Mouse (Mus musculus): ENCODE data around the gene Arid1b. TPM values are rescaled to one million over a fixed set of nuclear protein-coding genes. Genes with fewer than 3 reads are reported as not detected.

Gene Arid1b
- total and polyA plus RNA-seq, 3 experiments, result 11.8 to 27.8 (median 26.8) TPM

DNA sequence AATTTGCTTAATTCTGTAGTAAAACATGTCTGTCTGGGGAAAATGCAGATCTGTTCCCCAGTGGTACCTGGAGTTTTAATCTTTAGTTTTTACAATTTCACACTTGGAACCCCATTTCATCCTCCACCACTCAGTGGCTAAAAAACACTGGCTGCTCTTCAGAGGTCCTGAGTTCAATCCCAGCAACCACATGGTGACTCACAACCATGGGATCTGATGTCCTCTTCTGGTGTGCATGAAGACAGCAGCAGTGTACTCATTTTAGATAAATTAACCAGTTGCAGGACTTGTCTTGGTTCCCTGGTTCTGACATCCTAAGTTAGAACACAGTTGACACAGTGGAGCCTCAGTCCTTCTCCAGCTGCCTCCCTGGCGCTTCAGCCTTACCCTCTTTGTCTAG is 239.9 kb downstream of the Arid1b start:
- DNase-seq, result no peak
- H3K27me3 ChIP-seq (ENCODE audit: control insufficient read depth, insufficient read depth, low read length), result no peaks in the 10 kb centered on the region
- H3K4me1 ChIP-seq (ENCODE audit: control insufficient read depth, insufficient read depth, low read length), result peaks cover 7% of the 10 kb centered on the region
- H3K9ac ChIP-seq (ENCODE audit: low read depth, low read length), result no peak overlapping the region
- H3K27ac ChIP-seq, result no peak overlapping the region
- 100% methylated on average over 1 of the region's 1 CpGs for WGBS
- H3K36me3 ChIP-seq (ENCODE audit: control insufficient read depth, insufficient read depth, low read length), result no peaks in the 10 kb centered on the region; the same call in 1 of the 2 replicates
- H3K79me2 ChIP-seq (replicated peaks; ENCODE audit: control insufficient read depth, insufficient read depth, low read length), result peaks cover 6% of the 10 kb centered on the region
- H3K4me3 ChIP-seq, result no peak overlapping the region
- intact Hi-C loops (cut with DNase I), result no loop called here
- TF ChIP-seq CTCF (IDR thresholded peaks at IDR 0.05) (no peak), EP300 (IDR thresholded peaks at IDR 0.05; ENCODE audit: insufficient read depth, low read depth, low read length) (no peak), POLR2A (IDR thresholded peaks at IDR 0.05; ENCODE audit: insufficient read depth, low read depth, low read length) (no peak)

DNA sequence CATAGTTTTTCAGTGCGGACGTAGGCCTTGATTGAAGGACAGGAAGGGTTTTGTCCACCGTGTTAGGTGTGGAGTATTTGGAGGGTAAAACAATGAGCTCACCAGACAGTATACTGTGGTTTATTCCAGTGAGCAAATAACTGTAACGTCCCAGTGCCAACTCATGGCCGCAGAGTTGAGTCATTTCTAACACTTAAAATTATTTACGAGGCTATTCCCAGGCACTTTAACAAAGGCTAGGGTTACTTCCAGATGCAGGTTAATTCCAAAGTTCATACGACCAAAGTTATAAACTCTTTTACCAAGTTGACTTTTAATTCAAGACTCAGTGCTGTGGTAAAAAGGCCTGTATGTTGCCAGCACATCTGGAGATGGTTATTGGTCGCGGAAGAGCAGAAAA is 240.9 kb downstream of the Arid1b start:
- Histone ChIP-seq H3K4me1 (ENCODE audit: control insufficient read depth, insufficient read depth, low read length) (peaks cover 10% of the 10 kb centered on the region), H3K27ac (no peak overlapping the region), H3K9ac (ENCODE audit: low read depth, low read length) (no peak overlapping the region), H3K79me2 (replicated peaks; ENCODE audit: control insufficient read depth, insufficient read depth, low read length) (peaks cover 9% of the 10 kb centered on the region), H3K4me3 (no peak overlapping the region), H3K27me3 (ENCODE audit: control insufficient read depth, insufficient read depth, low read length) (no peaks in the 10 kb centered on the region), H3K36me3 (ENCODE audit: control insufficient read depth, insufficient read depth, low read length) (no peaks in the 10 kb centered on the region; the same call in 1 of the 2 replicates)
- no peak for DNase-seq
- intact Hi-C loops (cut with DNase I), result no loop called here
- WGBS, result 84% methylated on average over 9 of the region's 9 CpGs
- TF ChIP-seq CTCF (IDR thresholded peaks at IDR 0.05), result no peak
- TF ChIP-seq POLR2A (IDR thresholded peaks at IDR 0.05; ENCODE audit: insufficient read depth, low read depth, low read length), result no peak
- TF ChIP-seq EP300 (IDR thresholded peaks at IDR 0.05; ENCODE audit: insufficient read depth, low read depth, low read length), result no peak

DNA sequence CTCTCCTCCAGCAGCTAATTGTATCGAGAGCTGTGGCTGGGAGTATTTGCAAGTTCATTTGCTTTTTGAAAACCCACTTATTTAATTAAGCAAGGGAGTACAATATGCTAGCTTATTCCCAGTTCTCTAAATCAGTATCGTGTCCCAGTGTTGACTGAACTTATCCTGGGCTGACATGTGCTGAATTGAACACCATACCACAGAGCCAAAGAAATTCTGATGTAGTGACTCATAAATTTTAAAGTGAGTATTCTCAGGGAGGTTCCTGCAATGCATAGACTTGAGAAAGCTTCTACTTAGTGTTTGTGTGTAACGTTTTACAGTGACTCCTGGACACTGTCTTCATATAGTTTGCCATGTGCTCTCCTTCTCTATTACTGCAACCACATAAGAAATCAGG is 243.6 kb downstream of the Arid1b start:
- no peak overlapping the region for H3K27ac ChIP-seq
- no peak overlapping the region for H3K9ac ChIP-seq (ENCODE audit: low read depth, low read length)
- peaks cover 12% of the 10 kb centered on the region for H3K4me1 ChIP-seq (ENCODE audit: control insufficient read depth, insufficient read depth, low read length)
- no peaks in the 10 kb centered on the region for H3K27me3 ChIP-seq (ENCODE audit: control insufficient read depth, insufficient read depth, low read length)
- H3K36me3 ChIP-seq (ENCODE audit: control insufficient read depth, insufficient read depth, low read length), result no peaks in the 10 kb centered on the region; the same call in 1 of the 2 replicates
- DNase-seq, result no peak
- H3K4me3 ChIP-seq, result no peak overlapping the region
- WGBS, result 41% methylated on average over 3 of the region's 3 CpGs
- TF ChIP-seq EP300 (IDR thresholded peaks at IDR 0.05; ENCODE audit: insufficient read depth, low read depth, low read length) (no peak), CTCF (IDR thresholded peaks at IDR 0.05) (no peak), POLR2A (IDR thresholded peaks at IDR 0.05; ENCODE audit: insufficient read depth, low read depth, low read length) (no peak)
- intact Hi-C loops (cut with DNase I), result no loop called here
- H3K79me2 ChIP-seq (replicated peaks; ENCODE audit: control insufficient read depth, insufficient read depth, low read length), result peaks cover 9% of the 10 kb centered on the region

DNA sequence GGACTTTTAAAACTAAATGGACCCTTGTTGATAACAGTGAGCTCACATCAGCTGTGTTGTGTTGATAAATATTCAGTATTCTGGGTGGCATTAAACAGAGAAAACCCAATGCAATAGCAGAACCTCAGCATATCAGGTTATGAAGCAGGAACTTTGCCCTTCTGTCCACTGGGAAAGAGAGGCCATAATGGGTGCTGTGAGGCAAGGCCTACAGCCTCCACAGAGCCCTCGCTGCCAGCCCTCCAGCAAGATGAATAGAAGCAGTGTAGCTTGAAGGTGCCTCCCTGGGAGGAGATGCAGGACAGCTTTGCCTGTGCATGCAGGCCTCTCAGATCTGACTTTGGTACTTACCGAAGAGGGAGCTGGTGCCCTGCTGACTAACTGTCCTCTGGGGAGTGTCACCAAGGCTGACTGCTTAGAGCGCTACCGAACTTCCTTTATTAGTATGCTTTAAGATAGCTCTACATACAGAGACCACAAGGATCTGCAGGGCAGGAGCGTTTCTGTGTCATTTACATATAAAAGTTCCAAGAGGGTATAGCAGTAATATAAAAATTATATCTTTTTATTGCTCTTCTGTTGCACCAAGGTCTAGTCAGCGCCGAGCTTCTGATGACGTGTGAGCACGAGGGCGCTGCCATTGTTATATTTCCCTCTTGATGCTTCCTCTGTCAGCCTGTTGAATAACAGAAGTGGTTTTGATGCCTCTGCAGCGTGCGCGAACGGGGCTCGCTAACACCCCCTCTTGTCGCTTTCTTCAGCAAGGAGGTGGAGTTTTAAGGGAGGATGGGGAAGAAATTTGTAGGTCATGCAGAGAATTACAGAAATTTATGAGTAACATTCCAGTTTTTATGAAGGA is 244.5 kb downstream of the Arid1b start:
- intact Hi-C loops (cut with DNase I), result no loop called here
- peaks cover 9% of the 10 kb centered on the region for H3K79me2 ChIP-seq (replicated peaks; ENCODE audit: control insufficient read depth, insufficient read depth, low read length)
- peak in 1 of 2 experiments; percentile 39 for DNase-seq
- H3K4me1 ChIP-seq (ENCODE audit: control insufficient read depth, insufficient read depth, low read length), result peaks cover 12% of the 10 kb centered on the region
- H3K9ac ChIP-seq (ENCODE audit: low read depth, low read length), result no peak overlapping the region
- no peaks in the 10 kb centered on the region for H3K27me3 ChIP-seq (ENCODE audit: control insufficient read depth, insufficient read depth, low read length)
- no peak overlapping the region for H3K27ac ChIP-seq
- TF ChIP-seq POLR2A (IDR thresholded peaks at IDR 0.05; ENCODE audit: insufficient read depth, low read depth, low read length) (no peak), CTCF (IDR thresholded peaks at IDR 0.05) (no peak), EP300 (IDR thresholded peaks at IDR 0.05; ENCODE audit: insufficient read depth, low read depth, low read length) (no peak)
- no peaks in the 10 kb centered on the region; the same call in 1 of the 2 replicates for H3K36me3 ChIP-seq (ENCODE audit: control insufficient read depth, insufficient read depth, low read length)
- H3K4me3 ChIP-seq, result no peak overlapping the region
- WGBS, result 48% methylated on average over 16 of the region's 16 CpGs

DNA sequence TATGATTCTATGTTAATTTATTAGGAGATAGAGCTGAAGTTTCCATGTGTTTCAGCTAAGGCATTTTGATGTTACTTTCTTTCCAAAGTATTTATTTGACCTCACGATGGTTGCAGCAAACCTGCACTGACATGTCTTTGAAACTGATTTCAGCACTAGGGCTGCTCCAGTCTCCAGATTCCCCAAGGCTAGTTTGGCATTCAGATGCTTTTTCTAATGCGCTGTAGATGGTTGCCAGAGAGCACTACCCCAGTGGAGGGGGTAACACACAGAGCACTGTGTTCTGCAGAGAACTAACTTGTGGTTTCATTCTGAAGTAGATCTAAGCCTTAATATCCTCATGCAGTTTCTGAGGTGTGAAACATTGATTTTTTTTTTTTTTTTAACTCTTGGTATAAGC is 250.4 kb downstream of the Arid1b start:
- Histone ChIP-seq H3K36me3 (ENCODE audit: control insufficient read depth, insufficient read depth, low read length) (peaks cover 2% of the 10 kb centered on the region; the same call in 1 of the 2 replicates), H3K4me3 (no peak overlapping the region), H3K79me2 (replicated peaks; ENCODE audit: control insufficient read depth, insufficient read depth, low read length) (peaks cover 2% of the 10 kb centered on the region; the same call in 1 of the 2 replicates), H3K27me3 (ENCODE audit: control insufficient read depth, insufficient read depth, low read length) (no peaks in the 10 kb centered on the region), H3K9ac (ENCODE audit: low read depth, low read length) (no peak overlapping the region), H3K4me1 (ENCODE audit: control insufficient read depth, insufficient read depth, low read length) (peaks cover 25% of the 10 kb centered on the region), H3K27ac (no peak overlapping the region)
- DNase-seq, result no peak
- 68% methylated on average over 2 of the region's 2 CpGs for WGBS
- intact Hi-C loops (cut with DNase I), result no loop called here
- TF ChIP-seq EP300 (IDR thresholded peaks at IDR 0.05; ENCODE audit: insufficient read depth, low read depth, low read length) (no peak), POLR2A (IDR thresholded peaks at IDR 0.05; ENCODE audit: insufficient read depth, low read depth, low read length) (no peak), CTCF (IDR thresholded peaks at IDR 0.05) (no peak)

DNA sequence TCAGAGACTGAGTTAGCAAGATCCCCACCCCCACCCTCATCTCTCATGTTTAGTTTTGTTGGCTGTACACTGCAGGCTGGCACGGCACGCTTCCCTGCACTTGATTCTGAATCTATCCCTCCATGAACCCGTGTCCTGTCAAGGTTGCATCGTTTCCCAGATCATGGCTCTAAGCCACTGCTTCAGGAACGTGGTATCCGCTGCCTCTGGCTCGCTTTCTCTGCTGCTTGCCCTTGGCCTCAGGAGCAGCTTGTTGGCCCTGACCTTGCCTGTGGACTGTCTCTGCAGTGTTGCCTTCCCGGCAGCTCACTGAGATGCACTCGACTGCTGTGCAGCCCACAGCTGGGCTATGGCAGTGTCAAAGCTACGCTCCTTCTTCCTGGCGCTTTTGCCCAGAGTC is 252.6 kb downstream of the Arid1b start:
- peaks cover 24% of the 10 kb centered on the region for H3K4me1 ChIP-seq (ENCODE audit: control insufficient read depth, insufficient read depth, low read length)
- H3K36me3 ChIP-seq (ENCODE audit: control insufficient read depth, insufficient read depth, low read length), result peaks cover 2% of the 10 kb centered on the region; the same call in 1 of the 2 replicates
- H3K79me2 ChIP-seq (replicated peaks; ENCODE audit: control insufficient read depth, insufficient read depth, low read length), result no peaks in the 10 kb centered on the region
- TF ChIP-seq EP300 (IDR thresholded peaks at IDR 0.05; ENCODE audit: insufficient read depth, low read depth, low read length) (peak; percentile 83), POLR2A (IDR thresholded peaks at IDR 0.05; ENCODE audit: insufficient read depth, low read depth, low read length) (0 out of 2 replicates have a peak, but pooled peaks have one; percentile 14), CTCF (IDR thresholded peaks at IDR 0.05) (no peak)
- DNase-seq, result peak; percentile 59 to 80
- intact Hi-C loops (cut with DNase I), result loop anchor here (5.0 kb wide), 1 partner anchor 34 kb away; no protein-coding TSS in a partner anchor
- no peak overlapping the region for H3K9ac ChIP-seq (ENCODE audit: low read depth, low read length)
- H3K27ac ChIP-seq, result peak overlapping the region; percentile 64
- no peak overlapping the region for H3K4me3 ChIP-seq
- 44% methylated on average over 11 of the region's 11 CpGs for WGBS
- no peaks in the 10 kb centered on the region for H3K27me3 ChIP-seq (ENCODE audit: control insufficient read depth, insufficient read depth, low read length)

Measured in heart, adult 2 months (tissue).